Mouse (Mus musculus): ENCODE results near the gene Stkld1.

Stkld1 gene

DNA sequence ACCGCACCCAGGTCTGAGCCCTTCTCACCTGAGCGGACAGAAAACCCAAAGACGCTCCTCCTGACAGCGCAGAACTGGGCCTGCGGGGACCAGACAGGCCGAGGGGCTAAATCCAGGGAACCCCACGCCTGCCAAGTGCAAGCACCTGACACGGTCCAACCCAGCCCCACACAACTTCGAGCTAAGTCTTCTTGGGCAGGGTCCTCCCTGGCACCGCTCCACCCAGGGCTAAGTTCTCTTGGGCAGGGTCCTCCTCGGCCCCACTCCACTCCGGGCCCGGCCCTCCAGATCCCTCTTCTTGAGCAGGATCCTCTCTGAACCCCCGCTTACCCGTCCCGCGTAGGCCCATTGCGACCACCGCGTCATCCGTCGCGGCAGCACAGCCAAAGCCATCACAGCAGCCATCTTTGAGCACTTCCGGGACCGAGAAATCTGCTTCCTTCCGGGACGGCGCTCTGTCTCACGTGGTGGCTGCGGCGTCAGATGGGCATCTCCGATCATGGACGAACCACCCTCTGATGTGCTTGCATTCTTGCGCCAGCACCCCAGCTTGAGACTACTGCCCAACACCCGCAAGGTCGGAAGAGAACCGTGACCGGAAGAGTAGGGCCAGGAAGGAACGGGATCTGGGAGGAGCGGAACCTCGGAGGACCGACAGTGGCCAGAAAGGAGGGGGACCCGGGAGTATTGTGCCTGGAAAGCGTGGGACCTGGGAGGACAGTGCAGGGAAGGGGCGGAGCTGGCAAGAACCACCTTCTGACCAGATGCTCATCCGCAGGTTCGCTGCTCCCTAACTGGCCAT is 17.7 kb upstream of the Stkld1 start, which contains the start of the genes Surf2 and Surf1:
Gene Surf2 (plus strand): TSS at position 441 of the 802 bp plus-strand sequence.
Gene Surf1 (minus strand): TSS at position 604 of the 802 bp plus-strand sequence.
- peak; percentile 64 for DNase-seq (ENCODE audit: low spot score)

DNA sequence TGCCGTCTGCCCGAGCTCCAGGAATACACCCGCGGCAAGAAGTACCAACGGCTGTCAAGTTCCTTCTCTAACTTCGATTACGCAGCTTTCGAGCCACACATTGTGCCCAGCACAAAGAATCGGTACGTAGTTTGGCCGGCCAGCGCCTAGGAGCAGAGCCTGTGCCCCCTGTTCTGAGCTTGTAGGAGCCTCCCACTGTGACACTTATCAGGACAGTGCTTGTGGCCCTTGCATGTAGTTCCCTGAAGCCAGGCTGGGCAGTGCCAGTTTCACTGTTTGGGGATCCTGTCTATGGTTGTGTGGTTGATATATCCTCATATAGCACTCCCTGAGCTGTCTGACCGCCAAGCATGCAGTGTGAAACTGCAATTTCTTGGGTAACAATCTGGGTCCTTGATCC is 17.1 kb upstream of the Stkld1 start:
- no peak for DNase-seq (ENCODE audit: low spot score)

- no peak for DNase-seq (ENCODE audit: low spot score)
Measured at GRCm38 (mm10) chr2:26919684-26920083, 14.2 kb upstream of the Stkld1 start.

DNA sequence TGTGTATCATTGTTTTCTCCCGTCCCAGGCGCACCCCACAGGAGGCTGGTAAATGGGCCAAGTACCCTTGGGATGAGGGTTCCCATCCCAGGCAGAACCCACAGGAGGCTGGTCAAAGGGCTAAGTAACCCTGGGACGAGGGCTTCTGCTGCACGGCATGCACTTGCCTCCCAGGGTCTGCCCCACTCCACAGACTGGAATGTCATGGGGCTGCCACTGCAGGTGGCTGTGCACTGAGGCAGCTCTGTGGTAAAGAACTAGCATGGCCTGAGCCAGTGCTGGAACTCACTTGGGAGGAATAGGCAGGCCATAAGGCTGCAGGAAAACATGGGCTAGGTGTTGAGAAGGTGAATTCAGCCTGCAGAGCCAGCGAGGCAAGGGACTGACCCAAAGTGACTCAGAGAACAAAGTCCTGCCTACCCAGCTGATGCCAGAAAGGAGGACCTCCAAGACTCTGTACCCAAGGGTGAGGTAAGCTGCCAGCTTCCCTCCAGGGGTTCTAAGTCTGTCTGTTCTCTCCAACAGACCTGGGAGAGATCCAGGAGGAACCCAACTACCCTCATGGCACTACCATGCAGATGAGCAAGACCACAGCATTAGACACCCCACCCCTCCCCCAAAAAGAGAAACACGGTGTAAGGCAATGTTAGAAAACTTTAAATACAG is 13.5 kb upstream of the Stkld1 start:
- DNase-seq (ENCODE audit: low spot score) = no peak

- DNase-seq (ENCODE audit: low spot score) = no peak
Measured at GRCm38 (mm10) chr2:26921784-26922183, 12.1 kb upstream of the Stkld1 start.

- DNase-seq (ENCODE audit: low spot score) = no peak
Measured at GRCm38 (mm10) chr2:26927745-26928476, 5.9 kb upstream of the Stkld1 start.

DNA sequence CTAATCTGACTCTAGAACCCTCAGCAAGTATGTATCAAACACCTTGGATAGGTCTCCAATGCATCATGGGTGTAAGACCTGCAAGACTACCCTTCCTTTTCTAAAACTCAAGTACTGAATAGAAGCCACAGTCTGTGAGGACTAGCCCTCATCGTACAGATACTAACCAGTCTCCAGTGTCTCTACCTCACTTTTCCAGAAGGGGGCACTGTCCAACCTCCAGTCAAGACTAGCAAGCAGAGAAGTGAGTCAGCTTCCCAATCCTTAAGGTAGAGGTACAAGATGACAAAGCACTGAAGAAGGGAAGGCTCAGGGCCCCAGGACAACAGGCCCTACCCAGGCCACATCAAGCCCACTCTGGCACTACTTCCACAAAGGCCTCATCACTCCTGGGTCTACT is 3.5 kb upstream of the Stkld1 start:
- peak; percentile 64 for DNase-seq (ENCODE audit: low spot score)

DNA sequence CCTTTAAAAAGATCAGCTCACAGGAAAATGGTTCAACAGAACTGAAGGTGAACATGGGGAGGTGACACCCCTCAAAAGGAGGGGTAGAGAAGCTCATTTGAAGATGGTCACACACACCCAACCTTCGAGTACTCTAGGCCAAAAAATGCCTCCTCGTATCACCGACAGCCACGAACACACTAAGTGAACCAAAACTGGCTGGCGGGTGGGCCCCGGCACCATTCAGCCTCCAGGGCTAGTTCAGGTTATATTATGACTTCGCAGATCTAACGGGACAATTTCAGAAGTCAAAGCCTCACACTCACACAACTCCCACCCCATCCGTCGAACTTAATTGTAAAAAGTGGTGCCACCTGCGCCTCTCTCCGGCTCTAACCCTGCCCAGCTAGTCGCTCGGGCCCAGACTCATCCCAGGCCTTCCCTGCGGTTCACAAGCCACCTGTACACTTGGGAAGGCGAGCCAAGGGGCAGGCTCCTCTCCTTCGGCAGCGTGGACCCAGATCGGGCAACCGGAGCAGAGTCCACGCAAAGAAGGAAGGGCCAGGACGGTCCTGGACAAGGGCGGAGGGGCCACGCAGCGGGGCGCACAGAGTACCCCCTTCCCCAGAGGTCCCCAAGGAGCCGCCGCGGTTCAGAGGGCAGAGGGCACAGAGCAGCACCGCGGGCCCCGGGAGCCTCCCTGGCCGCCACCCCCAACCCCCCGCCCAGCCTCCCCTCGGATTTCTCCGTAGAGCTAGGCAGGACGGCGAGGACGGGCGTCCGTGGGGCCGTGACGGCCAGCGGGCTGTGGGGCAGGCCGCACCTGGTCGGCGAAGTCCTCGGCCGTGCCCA is 1.2 kb upstream of the Stkld1 start:
- no peak for DNase-seq (ENCODE audit: low spot score)

- no peak for DNase-seq (ENCODE audit: low spot score)
Measured at GRCm38 (mm10) chr2:26935286-26935685, 1.4 kb downstream of the Stkld1 start.

GRCm38 (mm10) chr2:26936425-26936824 is 2.6 kb downstream of the Stkld1 start:
- DNase-seq (ENCODE audit: low spot score) = no peak

DNA sequence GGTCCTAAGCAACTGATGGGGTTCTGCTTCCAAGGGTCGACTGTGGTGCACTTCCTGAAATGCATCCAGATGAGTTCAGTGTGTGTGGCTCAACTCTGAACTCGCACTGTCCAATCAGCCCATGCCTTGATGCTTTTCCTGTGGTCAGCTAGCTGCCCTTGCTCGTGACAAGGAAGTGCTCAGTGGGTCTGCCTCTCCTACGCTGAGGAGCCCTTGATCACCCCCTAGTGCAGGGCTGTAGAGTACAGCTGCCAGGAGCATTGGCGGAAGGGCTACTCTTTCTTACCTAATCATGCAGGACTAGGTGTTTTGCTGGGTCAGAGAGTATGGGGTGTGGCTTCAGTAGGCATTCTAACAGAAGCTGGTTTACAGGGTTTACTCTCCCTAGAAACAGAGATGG is 7.7 kb downstream of the Stkld1 start:
- no peak for DNase-seq (ENCODE audit: low spot score)

DNA sequence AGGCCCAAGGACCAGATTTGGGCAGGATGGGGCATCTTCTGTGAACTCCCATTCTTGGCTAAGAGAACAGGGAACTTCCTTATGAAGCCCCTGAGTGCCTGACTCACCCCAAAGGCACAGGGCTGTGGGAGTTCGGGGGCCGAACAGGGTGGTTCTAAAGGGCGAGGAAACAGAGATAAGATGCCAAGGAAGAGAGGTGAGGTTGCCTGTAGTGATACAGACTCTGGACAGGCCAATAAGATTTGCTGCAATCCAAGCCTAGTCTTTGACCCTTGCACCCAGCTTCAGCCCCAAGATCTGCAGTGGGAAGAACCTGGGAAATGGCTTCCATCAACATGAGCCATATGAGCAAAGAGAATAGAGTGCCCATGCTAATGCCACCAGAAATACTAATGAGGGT is 9.4 kb downstream of the Stkld1 start:
- DNase-seq (ENCODE audit: low spot score) = no peak

DNA sequence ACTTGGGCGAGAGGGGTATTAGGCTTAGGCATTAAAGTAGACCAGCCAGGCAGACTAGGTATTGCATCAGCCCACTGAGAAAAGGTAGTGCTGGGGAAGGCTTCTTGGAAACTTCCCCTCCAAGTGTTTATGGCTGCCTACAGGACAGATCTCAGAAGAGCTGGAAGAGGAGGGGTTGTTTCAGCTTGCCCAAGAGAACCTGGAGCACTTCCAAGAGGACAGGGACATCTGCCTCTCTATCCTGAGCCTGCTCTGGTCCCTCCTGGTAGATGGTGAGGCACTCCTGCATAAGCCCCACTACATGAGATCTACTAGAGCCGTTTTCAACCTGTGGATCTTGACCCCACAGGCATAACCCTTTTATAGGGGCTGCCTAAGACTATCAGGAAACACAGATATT is 16.6 kb downstream of the Stkld1 start:
- DNase-seq (ENCODE audit: low spot score) = no peak

DNA sequence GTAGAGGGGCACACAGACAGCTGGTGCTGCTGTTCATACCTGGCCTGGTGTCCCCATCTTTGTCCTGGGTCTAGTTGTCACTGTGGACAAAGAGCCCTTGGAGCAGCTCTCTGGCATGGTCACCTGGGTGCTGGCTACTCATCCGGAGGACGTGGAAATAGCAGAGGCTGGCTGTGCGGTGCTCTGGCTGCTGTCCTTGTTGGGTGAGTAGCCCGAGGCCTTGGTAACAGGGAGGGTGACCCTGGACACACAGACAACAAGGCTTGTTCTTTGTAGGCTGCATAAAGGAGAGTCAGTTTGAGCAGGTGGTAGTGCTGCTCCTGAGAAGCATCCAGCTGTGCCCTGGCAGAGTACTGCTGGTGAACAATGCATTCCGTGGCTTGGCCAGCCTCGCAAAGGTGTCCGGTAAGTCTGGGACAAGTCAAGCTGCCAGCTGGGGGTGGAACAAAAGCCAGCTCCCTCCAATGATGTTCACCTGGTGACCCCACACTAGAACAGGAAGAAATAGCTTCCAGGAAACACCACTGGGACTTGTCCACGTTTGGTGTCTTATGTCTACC is 17.6 kb downstream of the Stkld1 start:
- DNase-seq (ENCODE audit: low spot score) = no peak

DNA sequence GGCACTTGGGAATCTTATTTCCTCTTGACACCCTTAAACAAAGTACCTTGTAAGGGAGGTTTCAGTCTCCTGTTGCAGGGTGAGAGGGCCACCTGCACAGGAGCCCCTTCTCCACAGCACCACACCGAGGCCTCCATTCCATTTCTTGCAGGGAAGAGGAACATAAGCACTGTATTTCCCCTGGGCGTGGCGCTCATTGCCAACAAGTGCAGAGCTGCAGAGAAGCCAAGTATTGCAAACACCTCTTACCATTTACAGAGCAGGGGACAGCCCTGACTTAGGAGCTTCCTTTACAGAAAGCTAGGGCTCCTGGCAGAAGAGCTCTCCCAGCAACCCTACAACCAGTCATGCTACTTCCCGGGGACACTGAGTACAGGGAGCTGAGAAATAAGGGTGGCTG is 18.3 kb downstream of the Stkld1 start:
- no peak for DNase-seq (ENCODE audit: low spot score)

GRCm38 (mm10) chr2:26952866-26953265 is 19.0 kb downstream of the Stkld1 start:
- DNase-seq (ENCODE audit: low spot score) = no peak

DNA sequence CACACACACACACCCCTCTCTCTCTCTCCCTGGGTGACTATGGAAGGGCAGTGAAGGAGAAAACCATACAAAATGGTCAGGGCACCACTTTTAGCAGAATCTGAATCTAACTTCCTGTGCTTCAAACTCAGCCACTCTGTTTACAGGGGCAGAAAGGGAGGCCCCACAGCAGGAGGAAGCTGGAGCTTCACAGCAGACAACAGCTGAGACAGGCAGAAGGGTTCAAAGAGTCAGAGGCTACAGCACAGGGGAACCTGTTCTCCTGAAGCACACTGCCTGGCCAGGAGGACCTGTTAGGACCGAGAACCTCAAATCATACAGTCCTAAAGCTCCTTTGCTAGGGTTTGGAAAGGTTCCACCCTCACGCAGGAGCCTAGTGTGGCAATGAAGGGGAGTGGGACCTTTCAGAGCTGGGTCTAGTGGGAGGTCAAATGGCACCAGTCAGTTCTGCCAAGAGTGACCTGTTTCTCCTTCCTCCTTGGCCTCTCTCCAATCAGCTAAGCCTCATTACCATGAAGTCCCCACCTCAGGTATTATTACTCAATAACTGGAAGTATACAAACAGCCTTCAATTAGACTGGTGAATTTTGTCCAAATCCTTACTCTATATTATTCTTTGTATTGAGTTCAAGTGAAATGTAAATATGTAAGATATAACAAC is 21.0 kb downstream of the Stkld1 start:
- DNase-seq (ENCODE audit: low spot score) = no peak

- DNase-seq (ENCODE audit: low spot score) = no peak
Measured at GRCm38 (mm10) chr2:26956811-26957487, 23.1 kb downstream of the Stkld1 start.

DNA sequence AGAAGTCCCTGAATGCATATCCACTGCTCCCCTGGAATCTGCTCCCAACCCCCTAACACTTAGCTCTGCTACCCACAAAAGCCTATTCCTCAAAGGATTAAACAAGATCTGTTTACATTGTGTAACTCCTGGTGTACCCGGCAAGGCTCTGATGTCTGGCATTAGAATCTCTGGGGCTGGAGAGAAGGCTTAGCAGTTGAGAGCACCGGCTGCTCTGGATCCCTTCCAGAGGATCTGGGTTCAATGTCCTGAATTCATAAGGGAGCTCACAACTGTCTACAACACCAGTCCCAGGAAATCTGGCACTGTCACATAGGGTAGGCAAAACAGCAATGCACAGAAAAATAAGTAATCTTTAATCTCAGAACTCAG is 23.6 kb downstream of the Stkld1 start:
- no peak for DNase-seq (ENCODE audit: low spot score)

- DNase-seq (ENCODE audit: low spot score) = no peak
Measured at GRCm38 (mm10) chr2:26960756-26961155, 26.9 kb downstream of the Stkld1 start.
